Mouse (Mus musculus) gastrocnemius, postnatal 4 days (tissue): ENCODE results near the gene Prpf8. TPM values are rescaled to one million over a fixed set of nuclear protein-coding genes. Genes with fewer than 3 reads are reported as not detected.

Source experiments
- DNase-seq, 2 experiments: peaks; one replicate each; pipeline ENCODE4 v3.0.0; 2021 to 2022; ENCODE audit warnings: low spot score in 2 of 2, mixed read lengths in 2 of 2
- total RNA-seq, 2 experiments: library from RNA; stranded (reverse); gene quantifications; 2 replicates each; pipeline ENCODE4 v1.2.3; 2021

Gene Prpf8
- total RNA-seq, 2 experiments from 2014 or later = 97.2 TPM

DNA sequence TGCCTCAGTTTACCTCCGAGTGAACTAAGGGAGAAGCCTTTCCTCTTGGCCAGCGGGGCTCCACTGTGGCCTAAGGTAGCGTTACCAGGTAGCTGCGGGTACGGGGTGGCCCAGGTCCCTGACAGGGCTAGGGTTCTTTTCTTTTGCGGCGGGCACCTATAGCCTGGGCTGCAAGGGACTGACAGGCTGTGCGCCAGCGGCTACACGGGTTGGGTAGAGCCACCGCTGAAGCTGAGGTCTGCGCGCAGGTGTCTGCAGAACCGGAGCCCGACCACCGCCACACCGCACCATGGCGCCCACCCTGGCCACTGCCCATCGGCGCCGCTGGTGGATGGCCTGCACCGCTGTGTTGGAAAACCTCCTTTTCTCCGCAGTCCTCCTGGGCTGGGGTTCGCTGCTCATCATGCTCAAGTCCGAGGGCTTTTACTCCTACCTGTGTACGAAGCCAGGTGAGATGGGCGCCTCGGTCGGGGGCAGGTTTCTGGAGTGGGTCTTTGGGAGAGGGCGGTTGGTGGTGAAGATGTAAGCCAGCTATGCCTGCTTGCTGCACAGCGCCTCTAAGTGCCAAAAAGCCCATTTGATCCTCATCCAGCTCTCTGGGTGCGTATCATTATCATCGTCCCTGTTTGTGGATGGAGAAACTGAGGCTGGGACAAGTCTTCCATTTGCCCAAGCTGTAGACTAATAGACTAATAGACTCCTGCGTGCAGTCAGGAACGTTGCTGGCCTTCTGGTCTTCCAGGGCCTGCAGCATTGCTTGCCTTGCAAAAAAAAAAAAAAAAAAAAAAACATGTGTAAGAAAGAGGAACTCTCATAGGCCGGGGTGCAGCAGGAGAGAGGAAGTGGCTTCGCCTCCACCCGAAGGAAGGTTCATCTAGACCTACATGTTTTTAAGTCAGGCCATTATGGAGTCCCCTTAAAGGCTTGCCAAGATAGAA lies 46.0 kb downstream of the Prpf8 start:
- DNase-seq = no peak

DNA sequence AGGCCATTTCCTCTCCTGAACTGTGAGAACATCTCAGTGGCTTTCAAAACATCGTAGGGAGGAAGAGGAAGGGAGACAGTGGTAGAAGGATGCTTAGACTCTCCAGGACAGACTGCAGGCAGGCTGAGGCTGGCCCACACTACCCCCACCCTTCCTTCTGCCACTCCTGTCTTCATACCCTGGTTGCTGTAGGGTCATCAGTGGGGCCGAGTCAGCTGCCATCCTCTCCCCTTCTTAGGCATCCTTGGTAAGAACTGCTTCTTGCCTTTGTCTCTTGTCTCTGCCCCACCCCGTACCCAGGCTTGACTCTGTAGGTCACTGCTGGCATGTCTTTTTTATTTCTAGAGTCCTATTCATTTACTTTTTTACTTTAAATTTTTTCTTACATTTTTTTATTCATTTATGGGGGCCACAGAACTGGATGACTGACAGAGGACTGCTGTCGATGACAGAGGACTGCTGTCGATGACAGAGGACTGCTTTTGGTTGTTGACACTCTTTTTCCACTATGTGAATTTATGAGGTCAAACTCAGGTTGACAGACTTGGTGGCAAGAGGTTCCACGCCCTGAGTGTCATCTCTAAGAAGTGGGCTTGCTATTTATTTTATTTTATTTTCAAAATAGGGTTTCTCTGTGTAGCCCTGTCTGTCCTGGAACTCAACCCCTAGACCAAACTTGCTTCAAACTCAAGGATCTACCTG lies 46.8 kb downstream of the Prpf8 start:
- no peak for DNase-seq

DNA sequence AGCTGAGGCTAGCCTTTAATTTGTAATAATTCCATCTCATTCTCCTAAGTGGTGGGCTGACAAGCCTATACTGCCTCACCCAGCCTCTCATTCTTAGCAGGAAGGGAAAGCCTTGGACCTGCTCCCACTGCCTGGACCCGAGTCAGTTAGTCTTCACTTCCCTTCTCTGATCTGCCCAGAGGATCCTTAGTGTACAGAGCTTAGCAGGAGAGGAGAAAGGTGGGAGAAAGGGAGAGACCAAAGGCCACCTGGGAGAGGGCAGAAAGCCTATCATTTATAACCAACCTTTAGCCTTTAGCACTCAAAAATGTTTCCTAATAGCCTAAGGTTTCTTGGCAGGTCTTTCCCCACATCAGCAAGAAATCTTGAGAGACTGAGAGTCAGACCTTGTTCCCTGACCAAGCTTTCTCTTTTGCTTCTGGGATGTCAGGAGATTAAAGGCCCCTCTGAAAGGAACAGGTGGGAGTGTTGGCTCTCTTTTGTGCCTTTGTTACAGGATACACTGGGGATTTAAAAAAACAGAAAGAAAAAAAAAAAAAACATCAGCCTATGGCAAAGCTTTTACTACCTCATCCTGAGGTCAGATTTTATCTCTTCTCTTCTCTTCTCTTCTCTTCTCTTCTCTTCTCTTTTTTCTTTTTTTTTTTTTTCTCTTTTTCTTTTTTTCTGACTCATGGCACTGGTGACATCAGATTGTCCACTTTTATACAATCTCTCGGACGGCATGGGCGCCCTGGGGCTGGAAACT lies 47.8 kb downstream of the Prpf8 start:
- DNase-seq = no peak

DNA sequence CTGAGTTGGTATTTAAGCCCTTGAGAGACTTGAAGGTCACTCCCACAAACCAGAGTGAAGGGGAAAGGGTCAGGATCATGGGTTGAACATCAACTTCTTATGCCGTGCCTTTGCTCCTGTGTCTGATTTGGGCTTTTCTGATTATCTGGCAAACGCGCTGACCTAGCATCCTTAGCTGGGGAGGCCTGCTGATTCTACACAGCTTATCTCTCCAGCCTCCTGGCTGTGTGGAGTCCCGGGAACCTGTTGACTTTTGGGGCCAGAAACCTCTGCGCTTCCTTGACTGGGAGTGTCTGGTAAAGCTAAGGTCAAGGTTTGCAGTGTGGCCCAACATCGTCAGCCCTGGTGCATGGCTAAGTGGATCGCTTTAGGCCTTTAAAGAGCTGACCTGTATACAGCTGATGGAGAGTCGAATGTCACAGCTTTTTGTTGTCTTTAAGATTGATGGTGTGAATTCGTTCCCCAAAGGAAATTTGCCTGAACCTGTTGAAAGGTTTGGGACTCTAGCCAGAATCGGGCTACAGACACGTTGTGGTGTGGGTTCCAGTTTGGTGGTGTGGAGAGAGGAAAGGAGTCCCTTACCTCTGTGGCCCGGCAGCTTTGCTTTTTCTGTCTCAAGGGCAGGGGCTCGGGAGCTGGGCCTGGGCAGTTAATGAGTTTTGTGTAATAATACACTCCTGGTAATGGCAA lies 48.6 kb downstream of the Prpf8 start:
- no peak for DNase-seq

DNA sequence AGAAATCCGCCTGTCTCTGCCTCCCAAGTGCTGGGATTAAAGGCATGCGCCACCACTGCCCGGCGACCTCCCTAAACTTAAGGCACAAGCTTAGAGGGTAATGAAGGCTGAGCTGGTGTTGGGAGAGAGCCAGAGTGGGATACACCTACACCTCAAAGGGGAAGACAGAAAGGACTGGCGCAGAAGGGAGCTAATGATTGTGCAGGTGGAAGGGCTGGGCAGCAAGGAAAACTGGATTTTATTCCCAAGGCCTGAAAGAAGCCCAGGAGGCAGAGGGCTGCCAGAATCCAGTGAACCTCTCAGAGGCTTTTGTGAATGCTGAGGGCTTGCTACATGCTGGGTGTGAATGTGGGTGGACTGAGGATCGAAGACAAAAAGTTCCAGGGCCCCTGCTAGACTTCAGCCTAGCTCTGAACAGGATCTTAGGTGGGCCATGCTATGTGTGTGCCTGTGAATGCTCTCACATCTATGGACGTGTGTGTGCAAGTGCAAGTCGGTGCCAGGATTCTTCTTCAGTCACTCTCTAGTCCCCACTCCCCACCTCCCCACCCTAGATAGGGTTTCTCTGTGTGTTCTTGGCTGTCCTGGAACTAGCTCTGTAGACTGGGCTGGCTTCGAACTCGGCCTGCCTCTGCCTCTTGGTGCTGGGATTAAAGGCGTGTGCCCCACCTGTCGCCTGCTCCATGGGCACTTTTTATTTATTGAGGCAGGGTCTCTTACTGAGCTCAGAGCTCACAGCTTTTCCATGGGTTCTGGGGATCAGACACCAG lies 49.8 kb downstream of the Prpf8 start:
- DNase-seq = no peak

DNA sequence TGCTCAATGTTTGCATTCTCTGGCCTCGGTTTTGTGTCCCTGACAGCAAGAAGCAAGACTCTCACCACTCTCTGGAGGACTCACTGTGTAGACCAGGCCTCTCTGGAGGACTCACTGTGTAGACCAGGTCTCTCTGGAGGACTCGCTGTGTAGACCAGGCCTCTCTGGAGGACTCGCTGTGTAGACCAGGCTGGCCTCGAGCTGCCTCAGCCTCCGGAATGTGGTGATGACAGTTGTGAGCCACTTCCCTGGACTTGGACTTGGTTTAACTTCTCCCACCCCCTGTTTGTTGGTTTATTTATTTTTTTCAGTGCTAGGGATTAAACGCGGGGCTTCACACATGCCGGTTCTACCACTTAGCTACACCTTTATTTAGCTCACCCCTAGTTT lies 50.4 kb downstream of the Prpf8 start:
- DNase-seq = no peak

DNA sequence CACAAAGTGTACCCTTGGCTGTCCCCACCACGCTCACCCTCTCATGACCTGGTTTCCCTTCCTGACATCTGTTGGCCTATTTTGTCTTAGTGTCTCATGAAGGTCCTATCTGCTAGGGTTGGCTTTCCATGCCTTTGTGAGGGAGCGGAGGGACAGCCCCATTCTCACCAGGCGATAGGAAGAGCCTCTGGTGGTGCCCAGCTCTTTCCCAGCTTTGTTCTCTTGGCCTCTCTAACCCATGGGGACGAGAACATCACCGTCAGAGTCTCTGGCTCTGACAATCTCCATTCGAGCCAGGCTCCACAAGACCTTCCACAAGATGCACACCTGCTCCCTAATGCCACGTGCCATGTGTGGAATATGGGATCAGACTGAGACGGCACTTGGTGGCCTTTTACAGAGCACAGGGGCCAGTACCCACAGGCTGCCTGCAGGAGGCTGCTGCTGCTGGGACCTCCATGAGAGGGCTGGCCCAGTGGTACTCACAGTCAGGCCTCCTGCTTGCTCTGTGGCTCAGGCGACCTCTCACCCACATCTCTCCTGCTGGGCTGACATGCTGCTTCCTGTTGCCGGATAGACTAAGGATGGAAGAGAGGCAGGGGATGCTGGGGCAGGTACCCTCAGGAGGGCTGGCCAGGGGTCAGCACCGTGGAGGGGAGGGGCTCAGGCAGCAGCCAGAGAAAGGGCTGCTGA lies 51.0 kb downstream of the Prpf8 start:
- no peak for DNase-seq

DNA sequence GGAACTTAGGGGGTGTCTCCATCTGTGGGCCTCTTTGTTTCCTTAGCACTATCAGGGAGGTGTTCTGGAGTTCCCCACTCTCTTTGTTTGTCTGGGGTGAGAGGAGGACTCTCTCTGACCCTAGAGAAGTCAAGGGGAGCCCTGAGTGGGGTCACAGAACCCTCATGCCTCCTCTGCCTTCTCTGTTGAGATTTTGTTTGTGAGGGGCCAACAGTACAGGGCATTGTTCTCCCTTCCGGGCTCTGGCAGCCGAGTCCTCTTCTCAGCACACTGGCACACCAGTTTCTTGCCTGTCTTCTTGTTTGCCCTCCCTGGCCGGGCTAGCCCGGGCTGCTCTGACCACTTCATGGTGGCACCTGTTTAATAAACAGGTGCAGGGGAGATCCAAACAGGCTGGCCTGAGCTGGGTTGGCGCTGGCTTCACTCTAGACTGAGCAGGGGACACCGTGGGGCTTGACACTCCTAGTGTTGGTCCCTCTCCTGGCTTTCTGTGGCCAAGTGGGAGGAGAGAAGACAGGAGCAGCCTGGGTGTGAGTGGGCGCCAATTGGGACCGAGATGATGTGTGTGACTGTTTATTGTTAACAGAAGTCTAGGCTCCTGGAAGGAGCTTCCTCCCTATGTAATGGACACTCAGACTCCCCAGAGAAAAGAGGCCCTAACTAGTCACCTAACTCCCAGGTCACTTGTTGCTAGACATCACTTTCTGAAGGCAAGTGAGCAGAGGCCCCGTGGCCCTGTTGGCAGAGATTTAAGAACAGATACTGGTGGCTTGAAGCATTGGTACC lies 51.8 kb downstream of the Prpf8 start:
- DNase-seq = no peak

DNA sequence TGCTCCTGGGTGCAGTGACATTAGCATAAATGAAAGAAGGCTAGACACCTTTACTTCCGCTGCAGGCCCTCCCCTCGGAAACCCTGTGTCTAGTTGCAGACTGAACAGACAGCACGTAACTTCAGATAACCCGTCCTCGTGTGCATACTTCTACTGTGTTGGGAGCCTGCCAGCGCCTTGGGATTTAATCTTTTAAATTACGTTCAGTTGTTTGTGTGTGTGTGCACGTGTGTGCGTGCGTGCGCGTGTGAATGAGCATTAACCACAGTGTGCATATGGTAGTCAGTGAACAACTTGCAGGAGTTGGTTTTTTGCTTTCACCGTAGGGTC lies 52.3 kb downstream of the Prpf8 start:
- DNase-seq = no peak

DNA sequence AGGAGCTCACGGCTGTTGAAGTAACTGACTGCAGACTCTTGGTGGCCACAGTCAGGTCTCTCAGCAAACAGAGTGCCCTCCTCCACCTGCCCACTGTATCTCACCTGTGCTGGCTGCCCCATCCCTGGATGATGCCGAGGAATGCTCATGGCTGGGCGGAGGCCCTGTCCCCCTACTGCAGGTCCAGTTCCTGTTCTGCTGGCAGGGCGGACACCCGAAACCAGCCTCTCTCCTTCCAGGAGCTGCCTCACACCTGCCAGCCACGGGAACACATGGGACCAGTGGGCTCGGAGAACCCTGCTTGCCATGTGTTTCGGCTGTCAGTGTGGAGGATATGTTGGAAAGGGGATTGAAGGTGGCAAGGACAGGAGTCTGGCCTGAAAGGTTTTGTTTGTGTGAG lies 53.6 kb downstream of the Prpf8 start:
- no peak for DNase-seq

DNA sequence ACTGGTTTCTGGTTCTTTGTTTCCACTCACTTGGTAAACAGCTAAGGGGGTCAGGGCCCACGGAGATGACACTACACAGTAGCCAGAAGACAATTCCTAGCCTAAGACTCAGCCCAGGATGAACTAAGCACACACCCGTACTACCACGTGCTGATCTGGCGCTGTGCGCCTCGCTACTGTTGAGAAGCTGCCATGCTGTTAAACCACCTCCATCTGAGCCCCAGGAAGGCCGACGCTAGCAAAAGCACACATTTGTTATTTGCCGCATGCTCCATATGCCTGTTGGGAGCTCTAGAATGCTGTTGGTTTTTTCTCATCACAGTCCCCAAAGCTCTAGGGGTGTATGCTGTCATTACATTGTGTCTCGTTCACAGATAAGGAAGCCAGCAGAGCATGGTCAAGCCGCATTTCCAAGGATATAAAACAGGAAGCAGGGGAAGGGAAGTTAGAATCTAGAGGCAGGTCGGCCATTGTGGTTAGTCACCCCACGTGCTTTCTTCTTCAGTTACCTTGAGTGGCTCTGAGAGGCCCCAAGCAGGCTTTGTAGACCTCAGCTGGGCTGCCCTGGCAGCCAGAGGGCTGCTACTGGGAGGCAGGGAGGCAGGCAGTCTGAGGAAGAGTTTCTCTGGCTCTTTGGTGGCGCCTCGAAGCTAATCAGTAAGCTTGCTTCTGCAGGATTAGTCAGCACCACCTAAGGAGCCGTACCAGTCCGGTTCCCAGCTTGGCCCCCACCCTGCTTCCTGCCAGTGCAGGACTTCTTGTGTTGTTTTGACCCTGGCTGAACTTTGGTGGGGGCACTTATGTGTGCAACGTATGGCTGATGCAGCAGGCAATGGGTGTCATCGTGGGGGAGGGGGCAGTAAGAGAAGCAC lies 54.3 kb downstream of the Prpf8 start:
- DNase-seq = no peak

DNA sequence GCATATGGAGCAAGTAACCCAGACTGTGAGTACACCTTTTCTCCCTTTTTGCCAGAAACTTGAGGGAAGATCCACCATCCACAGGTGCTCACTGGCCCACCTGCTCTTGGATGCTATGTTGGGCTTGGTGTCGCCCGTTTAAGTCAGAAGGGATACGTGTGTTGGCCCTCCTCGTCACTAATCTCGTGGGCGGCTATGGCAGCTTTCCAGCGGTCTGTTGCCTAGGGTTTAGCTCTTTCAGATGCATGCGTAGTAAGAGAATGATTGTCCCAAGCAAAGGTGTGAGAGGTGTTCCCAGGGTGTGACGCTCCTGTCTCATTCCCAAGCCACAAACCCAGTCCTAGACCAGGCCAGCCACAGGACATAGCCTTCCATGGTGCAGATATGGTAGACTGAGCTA lies 58.1 kb downstream of the Prpf8 start:
- no peak for DNase-seq

DNA sequence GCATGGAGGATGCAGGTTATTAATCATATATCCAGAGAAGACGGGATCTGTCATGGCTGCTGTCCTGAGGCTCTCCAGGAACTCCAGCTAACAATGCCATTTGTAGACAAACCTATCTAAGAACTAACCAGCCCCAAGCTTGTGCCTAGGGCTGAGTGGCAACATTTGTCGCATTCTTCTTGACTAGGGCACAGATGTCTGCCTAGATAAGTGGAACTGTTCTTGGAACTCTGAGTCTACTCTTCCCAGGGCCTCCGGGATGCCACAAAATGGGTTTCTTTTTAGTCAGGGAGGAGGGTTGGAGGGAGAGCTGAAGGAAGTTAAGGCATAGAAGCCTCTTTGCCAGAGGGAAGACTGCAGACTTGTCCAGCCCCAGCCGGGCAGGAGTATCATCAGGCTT lies 59.4 kb downstream of the Prpf8 start:
- no peak for DNase-seq

DNA sequence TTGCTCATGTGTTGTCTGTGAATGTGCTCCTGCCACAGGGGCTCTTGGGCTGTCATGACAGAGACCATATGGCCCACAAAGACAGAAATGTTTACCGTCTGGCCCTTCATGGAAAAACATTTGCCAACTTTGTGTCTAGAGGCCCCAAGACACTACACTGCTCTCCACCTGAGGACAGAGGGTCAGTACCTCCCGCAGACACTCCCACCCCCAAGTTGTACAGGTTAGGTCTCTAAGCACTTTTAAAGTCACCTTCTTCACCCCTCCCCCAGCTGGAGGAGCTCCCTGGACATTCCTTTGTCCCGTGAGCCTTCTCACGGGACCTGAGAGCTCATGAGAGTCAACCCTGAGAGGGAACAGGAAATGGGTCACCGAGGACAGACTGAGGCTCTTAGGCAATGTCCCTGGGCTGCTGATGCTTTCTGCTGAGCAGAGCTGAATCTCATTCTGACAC lies 63.1 kb downstream of the Prpf8 start:
- DNase-seq = no peak

DNA sequence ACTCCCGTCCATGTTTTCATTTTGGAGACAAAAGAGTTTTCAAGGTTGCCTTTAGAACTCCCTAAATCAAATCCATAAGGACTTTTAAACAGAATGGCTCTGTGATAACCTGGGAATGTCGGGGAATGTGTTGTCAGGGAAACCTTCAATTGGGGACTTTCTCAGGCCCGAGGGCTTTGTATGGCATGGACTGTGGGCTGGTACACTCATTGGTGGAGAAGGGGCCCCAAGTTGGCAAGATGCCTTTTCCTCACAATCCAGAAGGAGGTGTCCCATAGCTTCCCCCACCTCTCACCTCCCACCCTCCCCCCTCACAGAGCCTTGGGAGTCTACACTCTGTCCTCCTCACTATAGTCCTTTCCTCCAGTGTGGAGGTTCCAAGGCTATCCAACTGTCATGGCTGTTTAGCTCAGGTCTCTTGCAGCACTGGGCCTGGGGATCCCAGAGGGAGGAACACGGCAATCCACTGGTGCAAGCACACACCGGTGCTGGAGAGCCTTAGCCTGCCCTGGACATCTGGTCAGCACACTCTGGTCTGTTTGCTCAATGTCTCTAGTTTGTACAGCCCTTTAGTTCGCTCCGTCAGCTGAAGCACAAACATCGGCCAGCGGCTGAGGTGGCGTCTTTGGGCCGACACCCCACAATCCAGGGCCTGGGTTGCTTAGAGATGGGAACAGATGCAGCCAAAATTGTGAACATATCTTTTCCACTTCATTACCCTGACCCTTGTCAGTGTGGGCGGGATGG lies 63.8 kb downstream of the Prpf8 start:
- DNase-seq = no peak

DNA sequence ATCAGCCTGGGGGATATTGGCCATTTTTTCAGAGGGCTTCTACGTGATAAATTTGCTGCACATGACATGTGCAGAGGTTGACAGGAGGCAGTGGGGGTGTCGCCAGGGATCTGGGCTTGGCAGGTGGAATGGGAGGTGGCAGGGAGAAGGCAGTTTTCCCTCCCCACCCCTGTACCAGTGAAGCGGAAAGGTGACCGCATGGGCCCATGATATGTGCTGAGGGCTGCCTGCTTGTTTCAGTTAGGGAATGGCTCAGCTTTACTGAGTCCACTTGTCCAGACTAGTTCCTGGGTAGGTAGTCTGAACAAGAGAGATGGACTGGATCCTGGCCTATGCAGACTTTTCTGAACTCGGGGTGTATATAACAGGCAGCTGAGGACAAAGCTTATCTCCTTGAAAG lies 64.7 kb downstream of the Prpf8 start:
- no peak for DNase-seq

DNA sequence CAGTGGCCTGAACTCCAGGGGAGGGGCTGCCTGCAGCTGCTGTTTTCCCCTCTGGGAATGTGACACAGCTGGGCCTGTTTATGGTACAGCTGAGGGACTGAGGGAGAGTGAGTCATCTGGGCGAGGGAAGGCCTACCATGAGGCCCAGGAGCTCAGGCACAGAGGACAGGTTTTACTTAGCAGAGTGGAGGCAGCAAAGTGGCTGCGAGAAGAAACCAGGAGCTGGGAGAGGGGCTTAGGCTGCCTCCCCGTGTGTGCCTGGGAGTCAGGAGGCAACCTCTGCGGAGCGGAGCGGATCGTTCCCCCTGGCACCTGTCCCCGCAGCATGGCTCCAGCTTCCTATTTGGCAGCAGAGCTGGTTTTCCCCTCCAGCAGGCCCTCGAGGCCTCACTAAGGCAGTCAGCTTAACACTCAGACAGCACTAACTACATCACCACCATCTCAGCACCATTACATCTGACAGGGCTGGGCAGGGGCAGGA lies 65.4 kb downstream of the Prpf8 start:
- peak in 1 of 2 experiments; percentile 50 for DNase-seq
